Mouse (Mus musculus) central nervous system, embryonic 11.5 days (tissue): ENCODE results near the gene Atp11b. TPM values are rescaled to one million over a fixed set of nuclear protein-coding genes. Genes with fewer than 3 reads are reported as not detected.

Experiments
- polyA plus RNA-seq: library from polyadenylated mRNA; depleted of rRNA; stranded (reverse); fragments of >200 nt; gene quantifications from 2 replicates; pipeline ENCODE4 v1.2.3, GENCODE M21; 2012; rRNA removed

Atp11b gene
- polyA plus RNA-seq, result 22.6 and 37.1 TPM in 2 replicates

DNA sequence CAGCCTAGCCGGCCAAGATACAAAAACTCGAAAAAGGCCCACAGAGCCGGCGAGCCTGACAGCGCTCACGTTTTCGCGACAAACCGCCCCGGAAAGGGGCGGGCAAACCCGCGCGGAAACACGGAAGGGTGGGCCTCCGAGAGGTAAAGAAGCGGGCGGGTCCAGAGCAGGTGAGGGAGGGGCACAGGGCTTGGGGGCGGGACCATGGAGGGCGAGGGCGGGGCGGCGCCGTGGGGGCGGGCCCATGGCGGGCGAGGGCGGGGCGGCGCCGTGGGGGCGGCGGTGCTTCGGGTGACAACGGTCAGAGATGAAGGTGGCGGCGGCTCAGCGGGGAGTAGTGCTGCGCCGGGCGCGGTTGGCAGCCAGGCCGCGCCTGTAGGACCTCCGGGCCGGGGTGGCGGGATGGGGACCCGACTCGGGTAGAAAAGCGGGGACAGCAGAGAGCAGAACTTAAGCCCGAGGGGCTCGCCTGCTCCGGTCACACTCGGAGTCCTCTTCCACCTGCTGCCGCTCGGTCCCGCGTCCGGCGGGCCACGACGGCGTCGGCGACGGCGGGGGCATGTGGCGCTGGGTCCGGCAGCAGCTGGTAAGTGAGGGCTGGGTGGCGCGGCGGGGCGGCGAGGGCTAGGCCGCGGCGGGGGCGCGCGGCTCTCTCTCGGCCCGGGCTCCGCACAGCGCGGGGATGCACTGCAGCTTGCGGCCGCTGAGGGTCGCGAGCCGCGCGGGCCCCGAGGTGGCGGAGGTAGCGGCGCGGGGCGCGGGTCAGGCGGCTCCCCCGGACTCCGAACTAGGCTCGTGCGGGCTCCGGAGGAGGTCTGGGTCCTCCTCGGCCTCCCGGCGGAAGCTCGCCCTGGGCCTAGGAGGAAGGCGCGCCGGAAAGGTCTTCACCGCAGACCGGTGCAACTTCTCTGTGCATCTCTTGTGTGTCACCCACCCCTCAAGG is at the start of gene Atp11b:
Gene Atp11b, plus strand, starts transcription at position 282 of the 943 bp plus-strand sequence.

Other genes with a start within 250 kb of the Atp11b start
- 40.0 and 60.6 TPM in 2 replicates for gene Dcun1d1, start 183.3 kb downstream of the Atp11b start, polyA plus RNA-seq
- 27.9 and 36.3 TPM in 2 replicates for gene Mccc1, start 246.6 kb downstream of the Atp11b start, polyA plus RNA-seq